Mouse (Mus musculus): ENCODE results near the gene Inpp5e. TPM values are rescaled to one million over a fixed set of nuclear protein-coding genes. Genes with fewer than 3 reads are reported as not detected.

Inpp5e gene
- total and polyA plus RNA-seq, 2 experiments from 2014 or later = 16.5 to 29.0 TPM

GRCm38 (mm10) chr2:26424541-26424940, 15.5 kb upstream of the Inpp5e start:
- H3K4me1 ChIP-seq (ENCODE audit: insufficient read depth, low read length) = no peaks in the 10 kb centered on the region
- H3K4me2 ChIP-seq (ENCODE audit: low read depth, low read length, poor library complexity, severe bottlenecking) = no peak overlapping the region
- H3K4me3 ChIP-seq (ENCODE audit: low read depth, low read length) = no peak overlapping the region
- 96% methylated on average over 2 of the region's 2 CpGs for WGBS
- no peak for TF ChIP-seq CTCF (IDR thresholded peaks at IDR 0.05)
- no peaks in the 10 kb centered on the region for H3K9me3 ChIP-seq (ENCODE audit: low read length)
- DNase-seq (ENCODE audit: low spot score) (no peak), ATAC-seq (ENCODE audit: low FRiP score) (no peak)
- H3K36me3 ChIP-seq (ENCODE audit: insufficient read depth, low read length) = peaks cover 95% of the 10 kb centered on the region
- no peak overlapping the region for H3K9ac ChIP-seq (replicated peaks; ENCODE audit: low read length, poor library complexity, severe bottlenecking)
- H3K27me3 ChIP-seq (ENCODE audit: insufficient read depth, low read length) = no peaks in the 10 kb centered on the region
- H3K27ac ChIP-seq (ENCODE audit: low read depth, low read length) = no peak overlapping the region

- Histone ChIP-seq H3K4me3 (ENCODE audit: low read depth, low read length) (no peak overlapping the region), H3K4me2 (ENCODE audit: low read depth, low read length, poor library complexity, severe bottlenecking) (no peak overlapping the region), H3K9ac (replicated peaks; ENCODE audit: low read length, poor library complexity, severe bottlenecking) (no peak overlapping the region), H3K27ac (ENCODE audit: low read depth, low read length) (no peak overlapping the region), H3K9me3 (ENCODE audit: low read length) (no peaks in the 10 kb centered on the region), H3K36me3 (ENCODE audit: insufficient read depth, low read length) (peaks cover 87% of the 10 kb centered on the region), H3K4me1 (ENCODE audit: insufficient read depth, low read length) (no peaks in the 10 kb centered on the region), H3K27me3 (ENCODE audit: insufficient read depth, low read length) (no peaks in the 10 kb centered on the region)
- 100% methylated on average over 1 of the region's 1 CpGs for WGBS
- ATAC-seq (ENCODE audit: low FRiP score) = no peak
- DNase-seq (ENCODE audit: low spot score) = no peak
- no peak for TF ChIP-seq CTCF (IDR thresholded peaks at IDR 0.05)
These were observed 14.1 kb upstream of the Inpp5e start for GRCm38 (mm10) chr2:26423086-26423485.

GRCm38 (mm10) chr2:26421969-26422368, 13.0 kb upstream of the Inpp5e start:
- Histone ChIP-seq H3K9ac (replicated peaks; ENCODE audit: low read length, poor library complexity, severe bottlenecking) (no peak overlapping the region), H3K4me2 (ENCODE audit: low read depth, low read length, poor library complexity, severe bottlenecking) (no peak overlapping the region), H3K36me3 (ENCODE audit: insufficient read depth, low read length) (peaks cover 82% of the 10 kb centered on the region), H3K9me3 (ENCODE audit: low read length) (no peaks in the 10 kb centered on the region), H3K27me3 (ENCODE audit: insufficient read depth, low read length) (no peaks in the 10 kb centered on the region), H3K4me3 (ENCODE audit: low read depth, low read length) (no peak overlapping the region), H3K27ac (ENCODE audit: low read depth, low read length) (no peak overlapping the region), H3K4me1 (ENCODE audit: insufficient read depth, low read length) (no peaks in the 10 kb centered on the region)
- no peak for TF ChIP-seq CTCF (IDR thresholded peaks at IDR 0.05)
- DNase-seq (ENCODE audit: low spot score) (no peak), ATAC-seq (ENCODE audit: low FRiP score) (no peak)
- WGBS = 94% methylated on average over 2 of the region's 2 CpGs

GRCm38 (mm10) chr2:26418120-26418519, 9.1 kb upstream of the Inpp5e start:
- Histone ChIP-seq H3K4me3 (ENCODE audit: low read depth, low read length) (no peak overlapping the region), H3K4me2 (ENCODE audit: low read depth, low read length, poor library complexity, severe bottlenecking) (no peak overlapping the region), H3K9me3 (ENCODE audit: low read length) (no peaks in the 10 kb centered on the region), H3K27me3 (ENCODE audit: insufficient read depth, low read length) (no peaks in the 10 kb centered on the region), H3K4me1 (ENCODE audit: insufficient read depth, low read length) (no peaks in the 10 kb centered on the region), H3K36me3 (ENCODE audit: insufficient read depth, low read length) (peaks cover 76% of the 10 kb centered on the region), H3K27ac (ENCODE audit: low read depth, low read length) (no peak overlapping the region), H3K9ac (replicated peaks; ENCODE audit: low read length, poor library complexity, severe bottlenecking) (no peak overlapping the region)
- no peak for TF ChIP-seq CTCF (IDR thresholded peaks at IDR 0.05)
- ATAC-seq (ENCODE audit: low FRiP score) = no peak
- DNase-seq (ENCODE audit: low spot score) = no peak
- WGBS = 94% methylated on average over 1 of the region's 1 CpGs

GRCm38 (mm10) chr2:26417066-26417465, 8.1 kb upstream of the Inpp5e start:
- ATAC-seq (ENCODE audit: low FRiP score) (no peak), DNase-seq (ENCODE audit: low spot score) (no peak)
- no peak overlapping the region for H3K4me2 ChIP-seq (ENCODE audit: low read depth, low read length, poor library complexity, severe bottlenecking)
- H3K27ac ChIP-seq (ENCODE audit: low read depth, low read length) = no peak overlapping the region
- no peaks in the 10 kb centered on the region for H3K4me1 ChIP-seq (ENCODE audit: insufficient read depth, low read length)
- H3K36me3 ChIP-seq (ENCODE audit: insufficient read depth, low read length) = peaks cover 73% of the 10 kb centered on the region
- no peaks in the 10 kb centered on the region for H3K27me3 ChIP-seq (ENCODE audit: insufficient read depth, low read length)
- H3K9me3 ChIP-seq (ENCODE audit: low read length) = no peaks in the 10 kb centered on the region
- no peak overlapping the region for H3K4me3 ChIP-seq (ENCODE audit: low read depth, low read length)
- no peak overlapping the region for H3K9ac ChIP-seq (replicated peaks; ENCODE audit: low read length, poor library complexity, severe bottlenecking)
- TF ChIP-seq CTCF (IDR thresholded peaks at IDR 0.05) = no peak

GRCm38 (mm10) chr2:26410931-26411411, 2.0 kb upstream of the Inpp5e start:
- no peak overlapping the region for H3K27ac ChIP-seq (ENCODE audit: low read depth, low read length)
- no peaks in the 10 kb centered on the region for H3K9me3 ChIP-seq (ENCODE audit: low read length)
- TF ChIP-seq CTCF (IDR thresholded peaks at IDR 0.05) = no peak
- H3K4me1 ChIP-seq (ENCODE audit: insufficient read depth, low read length) = peaks cover 22% of the 10 kb centered on the region
- no peak overlapping the region for H3K9ac ChIP-seq (replicated peaks; ENCODE audit: low read length, poor library complexity, severe bottlenecking)
- DNase-seq (ENCODE audit: low spot score) (peak; percentile 37), ATAC-seq (ENCODE audit: low FRiP score) (no peak)
- 75% methylated on average over 5 of the region's 5 CpGs for WGBS
- peaks cover 45% of the 10 kb centered on the region for H3K36me3 ChIP-seq (ENCODE audit: insufficient read depth, low read length)
- H3K27me3 ChIP-seq (ENCODE audit: insufficient read depth, low read length) = no peaks in the 10 kb centered on the region
- no peak overlapping the region for H3K4me3 ChIP-seq (ENCODE audit: low read depth, low read length)
- no peak overlapping the region for H3K4me2 ChIP-seq (ENCODE audit: low read depth, low read length, poor library complexity, severe bottlenecking)
